Mouse (Mus musculus): ENCODE measurements around the gene Tmem176b. TPM values are rescaled to one million over a fixed set of nuclear protein-coding genes. Genes with fewer than 3 reads are reported as not detected.

Tmem176b gene
- 523 TPM for polyA plus RNA-seq (2014; fragmentation: Illumina TruSeq; extraction: RNeasy Lipid Tissue Mini Kit (QIAGEN cat#74804); ENCODE audit: insufficient read depth, low read depth, low replicate concordance)

GRCm38 (mm10) chr6:48840973-48841625 is at the start of gene Tmem176b:
TSS of gene Tmem176b (minus strand) at chr6:48841496.

GRCm38 (mm10) chr6:48872596-48872995 is 31.3 kb upstream of the Tmem176b start, which contains the start of gene Aoc1:
TSS of gene Aoc1 (plus strand) at chr6:48872896.

DNA sequence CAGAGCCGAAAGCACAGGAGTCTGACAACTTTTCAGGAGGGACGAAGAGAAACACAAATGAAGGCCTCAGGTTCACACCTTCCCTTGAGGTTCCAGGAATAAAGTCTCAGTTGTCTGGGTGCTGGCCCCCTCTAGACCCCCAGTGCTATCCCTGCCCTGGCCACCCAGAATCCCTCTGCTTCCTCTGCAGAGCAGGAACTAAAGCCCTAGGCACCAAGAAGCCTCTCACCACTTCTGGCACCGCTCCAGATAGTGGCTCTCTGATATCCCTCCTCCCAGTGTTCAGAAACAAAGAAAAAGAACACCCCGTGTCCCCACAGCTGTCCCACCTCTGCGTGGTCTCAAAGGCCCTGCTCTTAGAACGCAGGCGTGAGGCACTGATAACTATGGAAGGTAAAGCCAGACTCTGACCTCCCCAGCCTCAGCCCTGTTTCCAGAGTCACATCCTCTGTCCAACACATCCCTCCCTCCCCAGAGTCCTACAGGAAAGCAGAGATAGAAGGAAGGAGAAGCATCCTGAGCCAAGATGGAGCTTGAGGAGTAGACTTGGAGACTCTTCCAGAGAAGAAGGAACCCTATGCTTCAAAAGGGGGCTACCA is 826 bp downstream of the Tmem176b start, which contains the start of gene Tmem176a:
Tmem176a (plus strand) TSS at position 549 of the 599 bp plus-strand sequence.

Other genes with a start within 250 kb of the Tmem176b start
- 8.2 TPM for gene Repin1, start 247.6 kb downstream of the Tmem176b start, polyA plus RNA-seq (2014; fragmentation: Illumina TruSeq; extraction: RNeasy Lipid Tissue Mini Kit (QIAGEN cat#74804); ENCODE audit: insufficient read depth, low read depth, low replicate concordance)
- gene Gm44965, start 247.6 kb downstream of the Tmem176b start, polyA plus RNA-seq (2014; fragmentation: Illumina TruSeq; extraction: RNeasy Lipid Tissue Mini Kit (QIAGEN cat#74804); ENCODE audit: insufficient read depth, low read depth, low replicate concordance): not detected
- 2.7 TPM for gene Zfp775, start 239.4 kb downstream of the Tmem176b start, polyA plus RNA-seq (2014; fragmentation: Illumina TruSeq; extraction: RNeasy Lipid Tissue Mini Kit (QIAGEN cat#74804); ENCODE audit: insufficient read depth, low read depth, low replicate concordance)
- gene AI854703, start 214.7 kb downstream of the Tmem176b start, polyA plus RNA-seq (2014; fragmentation: Illumina TruSeq; extraction: RNeasy Lipid Tissue Mini Kit (QIAGEN cat#74804); ENCODE audit: insufficient read depth, low read depth, low replicate concordance): 0.24 TPM
- gene Gimap8, start 194.3 kb downstream of the Tmem176b start, polyA plus RNA-seq (2014; fragmentation: Illumina TruSeq; extraction: RNeasy Lipid Tissue Mini Kit (QIAGEN cat#74804); ENCODE audit: insufficient read depth, low read depth, low replicate concordance): 21.8 TPM
- gene Gimap9, start 165.4 kb downstream of the Tmem176b start, polyA plus RNA-seq (2014; fragmentation: Illumina TruSeq; extraction: RNeasy Lipid Tissue Mini Kit (QIAGEN cat#74804); ENCODE audit: insufficient read depth, low read depth, low replicate concordance): 20.0 TPM
- gene Gimap4, start 156.9 kb downstream of the Tmem176b start, polyA plus RNA-seq (2014; fragmentation: Illumina TruSeq; extraction: RNeasy Lipid Tissue Mini Kit (QIAGEN cat#74804); ENCODE audit: insufficient read depth, low read depth, low replicate concordance): 97.8 TPM
- gene Gimap6, start 133.3 kb downstream of the Tmem176b start, polyA plus RNA-seq (2014; fragmentation: Illumina TruSeq; extraction: RNeasy Lipid Tissue Mini Kit (QIAGEN cat#74804); ENCODE audit: insufficient read depth, low read depth, low replicate concordance): 99.5 TPM
- 9.6 TPM for gene Gm28053, start 122.9 kb downstream of the Tmem176b start, polyA plus RNA-seq (2014; fragmentation: Illumina TruSeq; extraction: RNeasy Lipid Tissue Mini Kit (QIAGEN cat#74804); ENCODE audit: insufficient read depth, low read depth, low replicate concordance)
- 7.2 TPM for gene Gimap7, start 122.9 kb downstream of the Tmem176b start, polyA plus RNA-seq (2014; fragmentation: Illumina TruSeq; extraction: RNeasy Lipid Tissue Mini Kit (QIAGEN cat#74804); ENCODE audit: insufficient read depth, low read depth, low replicate concordance)
- 43.6 TPM for gene Gimap1, start 102.4 kb downstream of the Tmem176b start, polyA plus RNA-seq (2014; fragmentation: Illumina TruSeq; extraction: RNeasy Lipid Tissue Mini Kit (QIAGEN cat#74804); ENCODE audit: insufficient read depth, low read depth, low replicate concordance)
- 24.5 TPM for gene Gimap5, start 95.3 kb downstream of the Tmem176b start, polyA plus RNA-seq (2014; fragmentation: Illumina TruSeq; extraction: RNeasy Lipid Tissue Mini Kit (QIAGEN cat#74804); ENCODE audit: insufficient read depth, low read depth, low replicate concordance)
- gene Gimap3, start 70.6 kb downstream of the Tmem176b start, polyA plus RNA-seq (2014; fragmentation: Illumina TruSeq; extraction: RNeasy Lipid Tissue Mini Kit (QIAGEN cat#74804); ENCODE audit: insufficient read depth, low read depth, low replicate concordance): 25.1 TPM
- 432 TPM for gene Tmem176a, start 577 bp downstream of the Tmem176b start, polyA plus RNA-seq (2014; fragmentation: Illumina TruSeq; extraction: RNeasy Lipid Tissue Mini Kit (QIAGEN cat#74804); ENCODE audit: insufficient read depth, low read depth, low replicate concordance)
- gene Aoc1, start 31.4 kb upstream of the Tmem176b start, polyA plus RNA-seq (2014; fragmentation: Illumina TruSeq; extraction: RNeasy Lipid Tissue Mini Kit (QIAGEN cat#74804); ENCODE audit: insufficient read depth, low read depth, low replicate concordance): 3.4 TPM
- not detected for gene 1600015I10Rik, start 88.4 kb upstream of the Tmem176b start, polyA plus RNA-seq (2014; fragmentation: Illumina TruSeq; extraction: RNeasy Lipid Tissue Mini Kit (QIAGEN cat#74804); ENCODE audit: insufficient read depth, low read depth, low replicate concordance)
- gene Doxl2, start 133.5 kb upstream of the Tmem176b start, polyA plus RNA-seq (2014; fragmentation: Illumina TruSeq; extraction: RNeasy Lipid Tissue Mini Kit (QIAGEN cat#74804); ENCODE audit: insufficient read depth, low read depth, low replicate concordance): not detected
- gene Svs1, start 145.4 kb upstream of the Tmem176b start, polyA plus RNA-seq (2014; fragmentation: Illumina TruSeq; extraction: RNeasy Lipid Tissue Mini Kit (QIAGEN cat#74804); ENCODE audit: insufficient read depth, low read depth, low replicate concordance): not detected
- 4.6 TPM for gene Gpnmb, start 195.1 kb upstream of the Tmem176b start, polyA plus RNA-seq (2014; fragmentation: Illumina TruSeq; extraction: RNeasy Lipid Tissue Mini Kit (QIAGEN cat#74804); ENCODE audit: insufficient read depth, low read depth, low replicate concordance)
- 18.8 TPM for gene Malsu1, start 232.3 kb upstream of the Tmem176b start, polyA plus RNA-seq (2014; fragmentation: Illumina TruSeq; extraction: RNeasy Lipid Tissue Mini Kit (QIAGEN cat#74804); ENCODE audit: insufficient read depth, low read depth, low replicate concordance)

All from lung, adult 10 weeks (tissue).